Mouse (Mus musculus) heart, embryonic 16.5 days (tissue): ENCODE results near the gene Jakmip3. TPM values are rescaled to one million over a fixed set of nuclear protein-coding genes. Genes with fewer than 3 reads are reported as not detected.

ENCODE experiments used
- ATAC-seq: fragments of 200-750 bp; cut with Nextera tagmentation; replicated peaks from 2 replicates; pipeline ENCODE4 v1.8.0; 2017; ENCODE audit warnings: moderate number of reproducible peaks; ENCODE audit not compliant: insufficient read depth, low FRiP score; ENCODE audit errors: extremely low read depth
- H3K27ac ChIP-seq: fragments of 300-500 bp; sonication (generic); 2 replicates; pipeline ENCODE4 v1.5.1; 2014; ENCODE audit warnings: mild to moderate bottlenecking, low read length, control low read depth, moderate library complexity
- H3K27me3 ChIP-seq: fragments of 300-500 bp; sonication (generic); 2 replicates; pipeline ENCODE4 v1.6.1; 2014; ENCODE audit warnings: low read length, mixed read lengths; ENCODE audit not compliant: control insufficient read depth, insufficient read depth
- H3K36me3 ChIP-seq: fragments of 300-500 bp; sonication (generic); 2 replicates; pipeline ENCODE4 v1.6.1; 2014; ENCODE audit not compliant: control insufficient read depth, insufficient read depth
- H3K4me1 ChIP-seq: fragments of 300-500 bp; sonication (generic); 2 replicates; pipeline ENCODE4 v1.6.1; 2014; ENCODE audit warnings: low read length, mixed read lengths; ENCODE audit not compliant: control insufficient read depth, insufficient read depth
- H3K4me2 ChIP-seq: fragments of 300-500 bp; sonication (generic); 2 replicates; pipeline ENCODE4 v1.6.1; 2014; ENCODE audit warnings: low read depth, mild to moderate bottlenecking, control low read depth, low read length
- H3K4me3 ChIP-seq: fragments of 300-500 bp; sonication (generic); 2 replicates; pipeline ENCODE4 v1.5.1; 2014; ENCODE audit warnings: mild to moderate bottlenecking, control low read depth, low read length
- H3K9ac ChIP-seq: fragments of 300-500 bp; sonication (generic); 2 replicates; pipeline ENCODE4 v1.6.1; 2014; ENCODE audit warnings: low read length, control low read depth
- H3K9me3 ChIP-seq: fragments of 300-500 bp; sonication (generic); replicated peaks from 2 replicates; pipeline ENCODE4 v1.6.1; 2016; ENCODE audit warnings: low read length; ENCODE audit not compliant: control insufficient read depth
- WGBS: fragments of 180-500 bp; shearing (Covaris S2); extraction: QIAGEN DNeasy Blood & Tissue Kit; methylation state at CpG from one replicate; pipeline ENCODE4 v1.1.7; 2014; 5-methylcytosine and 5-hydroxymethylcytosine counted together
- polyA plus RNA-seq: library from polyadenylated mRNA; unstranded; fragments of >200 nt; fragmentation: Nextera tagmentation; extraction: Ambion mirVana; gene quantifications from 2 replicates; pipeline ENCODE4 v1.2.1, GENCODE M21; 2015

Jakmip3 gene
- polyA plus RNA-seq, 1 experiment from 2014 or later, result not detected

- Histone ChIP-seq H3K4me3 (peak within 1 kb of the TSS; percentile 93), H3K27me3 (no peaks in the 10 kb centered on the region), H3K9me3 (no peaks in the 10 kb centered on the region), H3K4me2 (peak within 1 kb of the TSS; percentile 82), H3K9ac (peak within 1 kb of the TSS; percentile 92), H3K36me3 (no peaks in the 10 kb centered on the region), H3K27ac (peak within 1 kb of the TSS; percentile 86), H3K4me1 (peaks cover 25% of the 10 kb centered on the region)
- peak; percentile 92 for ATAC-seq
- WGBS, result under 1% methylated on average over 54 of the region's 66 CpGs
Observed at GRCm38 (mm10) chr7:138909277-138910192, 31.0 kb upstream of the Jakmip3 start, which contains the start of gene Bnip3. Bnip3 (minus strand) TSS chr7:138909519.

- peak overlapping the region; percentile 93 for H3K4me3 ChIP-seq
- no peak for ATAC-seq
- H3K9me3 ChIP-seq, result no peaks in the 10 kb centered on the region
- H3K27ac ChIP-seq, result peak overlapping the region; percentile 86
- H3K4me2 ChIP-seq, result peak overlapping the region; percentile 82
- H3K4me1 ChIP-seq, result peaks cover 23% of the 10 kb centered on the region
- WGBS, result 21% methylated on average over 7 of the region's 7 CpGs
- no peaks in the 10 kb centered on the region for H3K27me3 ChIP-seq
- H3K9ac ChIP-seq, result peak overlapping the region; percentile 71
- H3K36me3 ChIP-seq, result no peaks in the 10 kb centered on the region
Observed at GRCm38 (mm10) chr7:138910193-138910562, 30.4 kb upstream of the Jakmip3 start.

- no peaks in the 10 kb centered on the region for H3K27me3 ChIP-seq
- H3K4me3 ChIP-seq, result no peak overlapping the region
- peaks cover 10% of the 10 kb centered on the region; the same call in 1 of the 2 replicates for H3K4me1 ChIP-seq
- no peak for ATAC-seq
- no peak overlapping the region for H3K4me2 ChIP-seq
- H3K36me3 ChIP-seq, result no peaks in the 10 kb centered on the region
- WGBS, result 69% methylated on average over 3 of the region's 3 CpGs
- H3K27ac ChIP-seq, result no peak overlapping the region
- no peak overlapping the region for H3K9ac ChIP-seq
- H3K9me3 ChIP-seq, result no peaks in the 10 kb centered on the region
Observed at GRCm38 (mm10) chr7:138913616-138914015, 26.9 kb upstream of the Jakmip3 start.

GRCm38 (mm10) chr7:138919156-138919944 lies 21.2 kb upstream of the Jakmip3 start:
- peak overlapping the region; percentile 76 for H3K4me2 ChIP-seq
- H3K27me3 ChIP-seq, result no peaks in the 10 kb centered on the region
- peak; percentile 87 for ATAC-seq
- no peaks in the 10 kb centered on the region for H3K36me3 ChIP-seq
- peaks cover 6% of the 10 kb centered on the region for H3K4me1 ChIP-seq
- no peaks in the 10 kb centered on the region for H3K9me3 ChIP-seq
- peak overlapping the region; percentile 66 for H3K9ac ChIP-seq
- peak overlapping the region; percentile 51 for H3K4me3 ChIP-seq
- WGBS, result under 1% methylated on average over 26 of the region's 26 CpGs
- peak overlapping the region; percentile 96 for H3K27ac ChIP-seq

GRCm38 (mm10) chr7:138921611-138922010 lies 18.9 kb upstream of the Jakmip3 start:
- ATAC-seq, result no peak
- no peak overlapping the region for H3K27ac ChIP-seq
- WGBS, result 90% methylated on average over 8 of the region's 8 CpGs
- no peaks in the 10 kb centered on the region for H3K27me3 ChIP-seq
- H3K4me1 ChIP-seq, result peaks cover 6% of the 10 kb centered on the region
- no peaks in the 10 kb centered on the region for H3K9me3 ChIP-seq
- H3K9ac ChIP-seq, result no peak overlapping the region
- no peak overlapping the region for H3K4me3 ChIP-seq
- no peak overlapping the region for H3K4me2 ChIP-seq
- H3K36me3 ChIP-seq, result no peaks in the 10 kb centered on the region

GRCm38 (mm10) chr7:138923756-138924425 lies 16.6 kb upstream of the Jakmip3 start:
- no peak for ATAC-seq
- Histone ChIP-seq H3K27ac (no peak overlapping the region), H3K27me3 (no peaks in the 10 kb centered on the region), H3K36me3 (no peaks in the 10 kb centered on the region), H3K4me3 (no peak overlapping the region), H3K4me1 (peaks cover 5% of the 10 kb centered on the region), H3K9ac (no peak overlapping the region), H3K9me3 (0 out of 2 replicates have a peak, but pooled peaks cover 2% of the 10 kb centered on the region), H3K4me2 (no peak overlapping the region)
- WGBS, result 8% methylated on average over 3 of the region's 3 CpGs

- no peak overlapping the region for H3K27ac ChIP-seq
- no peak overlapping the region for H3K4me2 ChIP-seq
- no peak for ATAC-seq
- no peak overlapping the region for H3K9ac ChIP-seq
- H3K36me3 ChIP-seq, result no peaks in the 10 kb centered on the region
- H3K27me3 ChIP-seq, result no peaks in the 10 kb centered on the region; the same call in none of the 2 replicates
- 93% methylated on average over 4 of the region's 4 CpGs for WGBS
- H3K9me3 ChIP-seq, result 0 out of 2 replicates have a peak, but pooled peaks cover 2% of the 10 kb centered on the region
- no peak overlapping the region for H3K4me3 ChIP-seq
- no peaks in the 10 kb centered on the region for H3K4me1 ChIP-seq
Observed at GRCm38 (mm10) chr7:138928456-138928855, 12.1 kb upstream of the Jakmip3 start.

GRCm38 (mm10) chr7:138934523-138934922 lies 6.0 kb upstream of the Jakmip3 start:
- ATAC-seq, result no peak
- no peak overlapping the region for H3K27ac ChIP-seq
- H3K4me3 ChIP-seq, result no peak overlapping the region
- H3K36me3 ChIP-seq, result no peaks in the 10 kb centered on the region
- H3K27me3 ChIP-seq, result peaks cover 12% of the 10 kb centered on the region
- 94% methylated on average over 3 of the region's 3 CpGs for WGBS
- H3K4me2 ChIP-seq, result no peak overlapping the region
- H3K9ac ChIP-seq, result no peak overlapping the region
- H3K4me1 ChIP-seq, result no peaks in the 10 kb centered on the region
- 0 out of 2 replicates have a peak, but pooled peaks cover 3% of the 10 kb centered on the region for H3K9me3 ChIP-seq
